Mouse (Mus musculus): ENCODE results near the gene Qprt. TPM values are rescaled to one million over a fixed set of nuclear protein-coding genes. Genes with fewer than 3 reads are reported as not detected.
A peak's percentile ranks its signal among the peaks of the same experiment; 100 is the strongest.

The Qprt gene
- polyA plus RNA-seq, 1 experiment from 2014 or later, result 0.64 TPM

- no peak overlapping the region for H3K9ac ChIP-seq
- no peak overlapping the region for H3K4me3 ChIP-seq
- no peaks in the 10 kb centered on the region for H3K4me1 ChIP-seq
- H3K27me3 ChIP-seq, result no peaks in the 10 kb centered on the region
- H3K27ac ChIP-seq, result no peak overlapping the region
- H3K36me3 ChIP-seq, result no peaks in the 10 kb centered on the region
- WGBS, result 77% methylated on average over 7 of the region's 7 CpGs
- ATAC-seq (ENCODE audit: borderline replicate concordance, extremely low read depth, low FRiP score, low TSS enrichment), result no peak
- H3K4me2 ChIP-seq, result no peak overlapping the region
- no peaks in the 10 kb centered on the region for H3K9me3 ChIP-seq
Measured at GRCm38 (mm10) chr7:127105551-127105950, 16.5 kb downstream of the Qprt start.

GRCm38 (mm10) chr7:127104560-127105332, 17.3 kb downstream of the Qprt start:
- Histone ChIP-seq H3K27me3 (no peaks in the 10 kb centered on the region), H3K4me1 (no peaks in the 10 kb centered on the region), H3K27ac (peak overlapping the region; percentile 32; the same call in 1 of the 2 replicates), H3K4me2 (peak overlapping the region; percentile 63), H3K36me3 (no peaks in the 10 kb centered on the region), H3K9ac (peak overlapping the region; percentile 41), H3K9me3 (no peaks in the 10 kb centered on the region), H3K4me3 (peak overlapping the region; percentile 36)
- 13% methylated on average over 17 of the region's 17 CpGs for WGBS
- ATAC-seq (ENCODE audit: borderline replicate concordance, extremely low read depth, low FRiP score, low TSS enrichment), result peak; percentile 36; the same call in 1 of the 2 replicates

GRCm38 (mm10) chr7:127103960-127104359, 18.1 kb downstream of the Qprt start:
- ATAC-seq (ENCODE audit: borderline replicate concordance, extremely low read depth, low FRiP score, low TSS enrichment), result no peak
- H3K9ac ChIP-seq, result no peak overlapping the region
- no peaks in the 10 kb centered on the region for H3K9me3 ChIP-seq
- H3K27ac ChIP-seq, result no peak overlapping the region; the same call in 1 of the 2 replicates
- no peaks in the 10 kb centered on the region for H3K4me1 ChIP-seq
- H3K27me3 ChIP-seq, result no peaks in the 10 kb centered on the region
- no peaks in the 10 kb centered on the region for H3K36me3 ChIP-seq
- no peak overlapping the region for H3K4me3 ChIP-seq
- WGBS, result 59% methylated on average over 6 of the region's 6 CpGs
- H3K4me2 ChIP-seq, result no peak overlapping the region

- H3K9me3 ChIP-seq, result no peaks in the 10 kb centered on the region
- no peaks in the 10 kb centered on the region for H3K4me1 ChIP-seq
- no peaks in the 10 kb centered on the region for H3K36me3 ChIP-seq
- no peak overlapping the region for H3K4me2 ChIP-seq
- H3K27me3 ChIP-seq, result no peaks in the 10 kb centered on the region
- no peak overlapping the region for H3K9ac ChIP-seq
- 62% methylated on average over 6 of the region's 6 CpGs for WGBS
- no peak overlapping the region for H3K4me3 ChIP-seq
- ATAC-seq (ENCODE audit: borderline replicate concordance, extremely low read depth, low FRiP score, low TSS enrichment), result no peak
- no peak overlapping the region for H3K27ac ChIP-seq
Measured at GRCm38 (mm10) chr7:127102148-127102547, 19.9 kb downstream of the Qprt start.

GRCm38 (mm10) chr7:127101451-127102016, 20.5 kb downstream of the Qprt start:
- Histone ChIP-seq H3K4me3 (no peak overlapping the region), H3K4me2 (no peak overlapping the region), H3K27ac (no peak overlapping the region), H3K27me3 (no peaks in the 10 kb centered on the region), H3K36me3 (no peaks in the 10 kb centered on the region), H3K9ac (no peak overlapping the region), H3K9me3 (no peaks in the 10 kb centered on the region), H3K4me1 (no peaks in the 10 kb centered on the region)
- 23% methylated on average over 2 of the region's 2 CpGs for WGBS
- ATAC-seq (ENCODE audit: borderline replicate concordance, extremely low read depth, low FRiP score, low TSS enrichment), result no peak

GRCm38 (mm10) chr7:127099528-127099927, 22.5 kb downstream of the Qprt start:
- H3K4me3 ChIP-seq, result no peak overlapping the region
- no peaks in the 10 kb centered on the region for H3K4me1 ChIP-seq
- 72% methylated on average over 4 of the region's 4 CpGs for whole genome bisulfite sequencing
- H3K9me3 ChIP-seq, result no peaks in the 10 kb centered on the region
- ATAC-seq (ENCODE audit: borderline replicate concordance, extremely low read depth, low FRiP score, low TSS enrichment), result no peak
- no peaks in the 10 kb centered on the region for H3K27me3 ChIP-seq
- H3K36me3 ChIP-seq, result no peaks in the 10 kb centered on the region
- no peak overlapping the region for H3K27ac ChIP-seq
- H3K4me2 ChIP-seq, result no peak overlapping the region
- H3K9ac ChIP-seq, result no peak overlapping the region

GRCm38 (mm10) chr7:127098950-127099349, 23.1 kb downstream of the Qprt start:
- no peaks in the 10 kb centered on the region for H3K27me3 ChIP-seq
- H3K36me3 ChIP-seq, result no peaks in the 10 kb centered on the region
- H3K4me2 ChIP-seq, result no peak overlapping the region
- no peaks in the 10 kb centered on the region for H3K4me1 ChIP-seq
- no peaks in the 10 kb centered on the region for H3K9me3 ChIP-seq
- no peak overlapping the region for H3K27ac ChIP-seq
- H3K4me3 ChIP-seq, result no peak overlapping the region
- no peak for ATAC-seq (ENCODE audit: borderline replicate concordance, extremely low read depth, low FRiP score, low TSS enrichment)
- H3K9ac ChIP-seq, result no peak overlapping the region
- WGBS, result 84% methylated on average over 4 of the region's 4 CpGs

GRCm38 (mm10) chr7:127098521-127098920, 23.5 kb downstream of the Qprt start:
- Histone ChIP-seq H3K27me3 (no peaks in the 10 kb centered on the region), H3K9me3 (no peaks in the 10 kb centered on the region), H3K36me3 (no peaks in the 10 kb centered on the region), H3K9ac (no peak overlapping the region), H3K27ac (no peak overlapping the region), H3K4me3 (no peak overlapping the region), H3K4me2 (no peak overlapping the region), H3K4me1 (no peaks in the 10 kb centered on the region)
- no peak for ATAC-seq (ENCODE audit: borderline replicate concordance, extremely low read depth, low FRiP score, low TSS enrichment)
- 83% methylated on average over 5 of the region's 5 CpGs for WGBS

- Histone ChIP-seq H3K27ac (no peak overlapping the region), H3K4me2 (no peak overlapping the region), H3K27me3 (no peaks in the 10 kb centered on the region), H3K4me1 (0 out of 2 replicates have a peak, but pooled peaks cover 7% of the 10 kb centered on the region), H3K4me3 (no peak overlapping the region), H3K9me3 (no peaks in the 10 kb centered on the region), H3K36me3 (no peaks in the 10 kb centered on the region), H3K9ac (no peak overlapping the region)
- 41% methylated on average over 7 of the region's 7 CpGs for WGBS
- no peak for ATAC-seq (ENCODE audit: borderline replicate concordance, extremely low read depth, low FRiP score, low TSS enrichment)
Measured at GRCm38 (mm10) chr7:127096456-127096855, 25.6 kb downstream of the Qprt start.

- H3K9me3 ChIP-seq, result no peaks in the 10 kb centered on the region
- H3K4me2 ChIP-seq, result no peak overlapping the region
- H3K4me1 ChIP-seq, result 0 out of 2 replicates have a peak, but pooled peaks cover 12% of the 10 kb centered on the region
- 43% methylated on average over 3 of the region's 3 CpGs for WGBS
- no peaks in the 10 kb centered on the region for H3K27me3 ChIP-seq
- no peak for ATAC-seq (ENCODE audit: borderline replicate concordance, extremely low read depth, low FRiP score, low TSS enrichment)
- H3K36me3 ChIP-seq, result no peaks in the 10 kb centered on the region
- no peak overlapping the region for H3K4me3 ChIP-seq
- H3K27ac ChIP-seq, result no peak overlapping the region
- H3K9ac ChIP-seq, result no peak overlapping the region
Measured at GRCm38 (mm10) chr7:127093914-127094313, 28.1 kb downstream of the Qprt start.

- 0 out of 2 replicates have a peak, but pooled peaks cover 12% of the 10 kb centered on the region for H3K4me1 ChIP-seq
- 55% methylated on average over 16 of the region's 16 CpGs for WGBS
- no peaks in the 10 kb centered on the region for H3K9me3 ChIP-seq
- H3K4me2 ChIP-seq, result peak within 1 kb of the TSS; percentile 48
- peak within 1 kb of the TSS; percentile 34 for H3K4me3 ChIP-seq
- H3K27ac ChIP-seq, result peak within 1 kb of the TSS; percentile 71
- ATAC-seq (ENCODE audit: borderline replicate concordance, extremely low read depth, low FRiP score, low TSS enrichment), result peak; percentile 81
- no peaks in the 10 kb centered on the region for H3K27me3 ChIP-seq
- H3K36me3 ChIP-seq, result no peaks in the 10 kb centered on the region
- H3K9ac ChIP-seq, result 0 out of 2 replicates have a peak within 1 kb of the TSS, but pooled peaks have one; percentile 14
Measured at GRCm38 (mm10) chr7:127091114-127091896, 30.7 kb downstream of the Qprt start, which contains the start of gene AI467606. Gene AI467606 (plus strand): TSS chr7:127091359.
